Mouse (Mus musculus) testis, adult 2 months (tissue): ENCODE data around the gene Ift52. TPM values are rescaled to one million over a fixed set of nuclear protein-coding genes. Genes with fewer than 3 reads are reported as not detected.

Experiments
- H3K27ac ChIP-seq: fragments of 200-500 bp; 2 replicates; pipeline ENCODE4 v1.5.1; 2012; ENCODE audit warnings: low read depth, low read length; ENCODE audit not compliant: control insufficient read depth, insufficient read depth
- H3K27me3 ChIP-seq: fragments of 200-500 bp; 2 replicates; pipeline ENCODE4 v1.6.1; 2012; ENCODE audit warnings: mild to moderate bottlenecking, low read length, moderate library complexity; ENCODE audit not compliant: control insufficient read depth, insufficient read depth
- H3K36me3 ChIP-seq: fragments of 200-500 bp; 2 replicates; pipeline ENCODE4 v1.6.1; 2012; ENCODE audit warnings: mild to moderate bottlenecking, low read length; ENCODE audit not compliant: control insufficient read depth, insufficient read depth
- H3K4me1 ChIP-seq: fragments of 200-500 bp; 2 replicates; pipeline ENCODE4 v1.6.1; 2012; ENCODE audit warnings: low read length; ENCODE audit not compliant: control insufficient read depth, insufficient read depth
- H3K4me3 ChIP-seq: fragments of 200-500 bp; 2 replicates; pipeline ENCODE4 v1.5.1; 2012; ENCODE audit warnings: low read depth, mild to moderate bottlenecking, low read length, moderate library complexity, mixed read lengths; ENCODE audit not compliant: control insufficient read depth
- CTCF ChIP-seq: fragments of 200-500 bp; IDR thresholded peaks from 2 replicates; pipeline ENCODE4 v1.5.1; 2012; ENCODE audit warnings: low read depth, mild to moderate bottlenecking, inconsistent platforms, low read length, moderate library complexity; ENCODE audit not compliant: control insufficient read depth, insufficient read depth, insufficient replicate concordance
- POLR2A ChIP-seq: fragments of 200-500 bp; IDR thresholded peaks from 2 replicates; pipeline ENCODE4 v1.6.1; 2012; ENCODE audit warnings: low read depth, mild to moderate bottlenecking, inconsistent platforms, low read length, moderate library complexity; ENCODE audit not compliant: control insufficient read depth
- polyA plus RNA-seq: library from polyadenylated mRNA; depleted of rRNA; stranded (reverse); fragments of >200 nt; gene quantifications from 2 replicates; pipeline ENCODE4 v1.2.3, GENCODE M21; 2012; rRNA removed

The Ift52 gene
- 37.4 and 41.0 TPM in 2 replicates for polyA plus RNA-seq

DNA sequence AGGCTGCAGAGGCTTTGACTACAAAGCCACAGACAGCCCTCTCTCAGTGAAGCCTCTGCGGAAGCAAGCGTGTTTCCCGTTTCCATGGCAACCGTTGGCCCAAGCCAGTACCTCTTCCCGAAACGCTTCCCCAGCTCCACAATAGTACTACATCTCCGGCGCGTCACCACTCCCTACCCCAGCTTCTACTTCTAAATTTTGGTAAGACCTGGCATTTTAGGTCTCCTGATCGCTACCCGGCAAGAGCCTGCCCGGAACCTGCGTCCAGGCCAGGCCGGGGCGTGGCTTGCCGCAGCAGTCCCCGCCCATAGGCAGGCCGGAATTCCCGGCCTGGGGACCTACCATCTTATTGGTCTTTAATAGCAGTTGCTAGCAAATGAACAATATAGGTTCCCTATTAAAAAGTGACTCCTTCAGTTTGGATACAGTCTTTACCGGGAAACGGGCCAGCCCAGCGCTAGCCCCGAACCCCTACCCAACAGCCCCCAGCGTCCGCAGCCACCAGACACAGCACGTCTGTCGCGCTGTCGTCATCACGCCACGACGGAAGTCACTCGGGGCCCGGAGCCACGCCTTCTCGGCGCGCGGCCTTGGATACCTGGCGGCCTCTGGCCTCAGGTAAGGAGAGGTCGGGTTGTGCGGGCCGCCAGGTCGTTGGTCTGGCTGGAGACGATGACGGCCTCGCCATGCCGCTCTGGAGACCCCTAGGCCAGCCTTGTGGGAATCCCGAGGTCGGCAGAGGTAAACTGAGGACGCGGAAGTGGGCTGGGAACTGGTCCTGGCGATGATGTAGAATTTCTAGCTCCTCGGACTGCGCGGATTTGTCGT, at the start of gene Ift52:
Ift52 (plus strand) TSS at position 439 of the 828 bp plus-strand sequence.
- Histone ChIP-seq H3K27me3 (no peaks in the 10 kb centered on the region), H3K36me3 (no peaks in the 10 kb centered on the region), H3K4me1 (no peaks in the 10 kb centered on the region), H3K27ac (peak within 1 kb of the TSS; percentile 95), H3K4me3 (peak within 1 kb of the TSS; percentile 100)
- TF ChIP-seq CTCF (no peak), POLR2A (peak; percentile 95)

DNA sequence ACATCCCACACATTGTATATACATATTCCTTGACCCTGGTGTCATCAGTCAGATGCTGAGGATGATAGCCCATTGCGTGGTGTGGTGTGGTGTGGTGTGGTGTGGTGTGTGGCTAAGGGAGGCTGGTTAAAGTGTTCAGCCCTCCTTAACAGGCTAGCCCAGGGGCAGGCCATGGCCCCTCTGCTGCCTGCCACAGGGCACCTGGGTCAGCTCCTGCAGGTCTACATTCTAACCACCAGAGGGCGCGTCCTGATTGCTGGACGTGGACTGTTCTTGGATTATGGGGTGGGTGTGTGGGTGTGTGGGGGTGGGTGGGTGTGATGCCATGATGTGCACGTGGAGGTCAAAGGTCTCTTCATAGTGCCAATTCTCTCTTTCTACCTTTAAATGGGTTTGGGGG, 48.8 kb upstream of the Ift52 start:
- no peaks in the 10 kb centered on the region for H3K36me3 ChIP-seq
- H3K4me1 ChIP-seq: no peaks in the 10 kb centered on the region
- H3K27me3 ChIP-seq: no peaks in the 10 kb centered on the region
- peak; percentile 79; the same call in 1 of the 2 replicates for TF ChIP-seq CTCF
- TF ChIP-seq POLR2A: no peak
- H3K27ac ChIP-seq: no peak overlapping the region
- no peak overlapping the region for H3K4me3 ChIP-seq

DNA sequence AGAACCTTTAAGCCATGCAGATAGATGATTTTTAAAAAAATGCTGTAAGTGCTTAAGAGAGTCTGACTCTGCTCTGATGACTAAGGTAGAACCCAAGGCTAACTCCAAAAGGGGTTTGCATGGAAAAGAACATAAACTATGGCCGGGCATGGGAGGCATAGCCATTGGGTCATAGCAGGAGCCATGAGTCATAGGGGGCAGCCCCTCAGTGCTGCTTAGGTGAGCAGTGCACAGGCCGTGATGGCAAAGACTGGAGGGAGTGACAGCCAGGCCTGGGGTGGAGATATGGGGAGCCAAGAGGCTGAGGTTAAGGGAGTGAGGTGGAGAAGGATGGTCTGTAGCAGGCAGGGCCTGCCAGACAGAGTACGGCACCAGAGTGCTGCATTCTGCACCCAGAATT, 48.1 kb upstream of the Ift52 start:
- Histone ChIP-seq H3K4me1 (no peaks in the 10 kb centered on the region), H3K27ac (no peak overlapping the region)

DNA sequence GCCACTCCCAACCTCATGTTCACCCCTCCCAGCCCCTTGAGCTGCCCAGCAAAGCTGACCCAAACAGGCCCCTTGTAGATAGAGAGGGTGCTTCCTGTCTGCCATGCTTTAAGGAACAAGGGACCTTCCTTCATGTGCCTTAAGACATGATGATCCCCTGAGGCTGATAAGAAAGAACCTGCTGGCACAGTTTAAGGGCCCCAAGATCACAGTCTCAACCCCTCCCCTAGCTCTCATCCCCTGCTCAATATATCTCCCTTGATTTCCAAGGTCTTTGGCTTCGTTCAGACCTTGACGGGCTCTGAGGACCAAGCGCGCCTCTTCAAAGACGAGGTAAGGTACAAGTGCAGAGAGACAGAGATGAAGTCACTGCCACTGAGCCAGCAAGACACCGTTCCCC, 46.3 kb upstream of the Ift52 start:
- TF ChIP-seq POLR2A (no peak), CTCF (no peak)
- no peaks in the 10 kb centered on the region for H3K27me3 ChIP-seq

More for the DNA sequence above, 48.1 kb upstream of the Ift52 start:
- Histone ChIP-seq H3K27me3 (no peaks in the 10 kb centered on the region), H3K36me3 (no peaks in the 10 kb centered on the region), H3K4me3 (no peak overlapping the region)
- TF ChIP-seq POLR2A: no peak
- no peak for TF ChIP-seq CTCF

DNA sequence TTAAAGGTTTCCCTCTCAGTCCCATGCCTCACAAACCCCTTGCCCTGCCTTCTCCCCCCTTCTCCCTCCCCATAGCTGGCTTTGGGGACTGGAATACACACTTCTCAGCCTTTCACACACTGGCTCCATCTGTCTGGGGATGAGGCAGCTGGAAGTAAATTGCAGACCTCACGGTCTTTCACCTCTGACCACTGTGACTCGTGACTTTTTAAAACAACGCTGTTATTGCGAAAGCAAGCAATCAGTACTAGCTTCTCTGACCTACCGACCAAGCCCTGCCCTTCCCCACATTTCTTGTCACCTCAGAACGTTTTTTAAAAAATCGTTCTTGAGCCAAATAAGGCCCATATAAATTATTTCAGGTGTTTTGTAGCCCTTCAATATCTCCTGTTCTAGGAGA, 44.4 kb upstream of the Ift52 start:
- H3K27me3 ChIP-seq: no peaks in the 10 kb centered on the region
- TF ChIP-seq CTCF (no peak), POLR2A (no peak)

More for the DNA sequence above, 46.3 kb upstream of the Ift52 start:
- no peaks in the 10 kb centered on the region for H3K36me3 ChIP-seq
- no peak overlapping the region for H3K4me3 ChIP-seq
- H3K4me1 ChIP-seq: no peaks in the 10 kb centered on the region
- no peak overlapping the region for H3K27ac ChIP-seq

DNA sequence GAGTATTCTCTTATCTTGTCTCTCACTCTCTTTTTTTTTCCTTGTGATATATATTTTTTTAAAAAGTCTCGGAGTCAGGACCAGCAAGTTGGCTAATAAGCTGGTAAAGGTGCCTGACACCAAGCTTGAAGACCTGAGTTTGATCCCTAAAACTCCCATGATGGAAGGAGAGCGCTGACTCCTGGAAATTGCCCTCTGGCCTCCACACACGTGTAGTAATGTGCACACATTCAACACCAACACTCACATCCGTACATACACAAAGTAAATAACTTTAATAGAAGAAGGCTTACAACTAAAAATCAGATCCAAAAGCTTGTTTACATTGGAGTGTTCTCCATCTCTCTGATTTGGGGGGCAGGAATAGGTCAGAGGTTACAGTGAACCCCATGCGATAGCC, 43.9 kb upstream of the Ift52 start:
- H3K4me1 ChIP-seq: no peaks in the 10 kb centered on the region

More for the DNA sequence above, 44.4 kb upstream of the Ift52 start:
- no peaks in the 10 kb centered on the region for H3K4me1 ChIP-seq
- no peak overlapping the region for H3K4me3 ChIP-seq
- H3K36me3 ChIP-seq: no peaks in the 10 kb centered on the region
- H3K27ac ChIP-seq: no peak overlapping the region

DNA sequence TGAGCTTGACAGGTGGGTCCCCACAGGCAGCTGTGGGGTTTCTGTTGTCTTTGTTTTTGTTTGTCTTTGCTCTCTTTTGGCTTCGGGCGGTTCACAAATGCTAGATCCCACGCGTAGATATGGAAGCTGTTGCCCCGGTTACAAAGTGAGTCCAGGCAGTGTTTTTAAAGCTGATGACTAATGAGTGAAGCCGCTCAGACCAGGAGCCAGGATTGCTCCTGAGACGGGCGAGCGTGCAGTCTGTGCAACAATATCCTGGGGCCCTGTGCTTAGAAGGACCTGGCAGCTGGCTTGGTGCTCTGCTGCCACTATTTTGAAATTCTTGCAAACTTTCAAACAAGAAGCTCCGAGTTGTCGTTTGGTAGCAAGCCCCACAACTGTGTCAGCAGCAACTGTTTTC, 43.5 kb upstream of the Ift52 start:
- TF ChIP-seq POLR2A (no peak), CTCF (no peak)
- Histone ChIP-seq H3K4me1 (no peaks in the 10 kb centered on the region), H3K36me3 (no peaks in the 10 kb centered on the region), H3K27ac (no peak overlapping the region), H3K4me3 (no peak overlapping the region), H3K27me3 (no peaks in the 10 kb centered on the region)

More for the DNA sequence above, 43.9 kb upstream of the Ift52 start:
- TF ChIP-seq CTCF (no peak), POLR2A (no peak)
- H3K4me3 ChIP-seq: no peak overlapping the region
- no peaks in the 10 kb centered on the region for H3K27me3 ChIP-seq
- H3K36me3 ChIP-seq: no peaks in the 10 kb centered on the region
- no peak overlapping the region for H3K27ac ChIP-seq

DNA sequence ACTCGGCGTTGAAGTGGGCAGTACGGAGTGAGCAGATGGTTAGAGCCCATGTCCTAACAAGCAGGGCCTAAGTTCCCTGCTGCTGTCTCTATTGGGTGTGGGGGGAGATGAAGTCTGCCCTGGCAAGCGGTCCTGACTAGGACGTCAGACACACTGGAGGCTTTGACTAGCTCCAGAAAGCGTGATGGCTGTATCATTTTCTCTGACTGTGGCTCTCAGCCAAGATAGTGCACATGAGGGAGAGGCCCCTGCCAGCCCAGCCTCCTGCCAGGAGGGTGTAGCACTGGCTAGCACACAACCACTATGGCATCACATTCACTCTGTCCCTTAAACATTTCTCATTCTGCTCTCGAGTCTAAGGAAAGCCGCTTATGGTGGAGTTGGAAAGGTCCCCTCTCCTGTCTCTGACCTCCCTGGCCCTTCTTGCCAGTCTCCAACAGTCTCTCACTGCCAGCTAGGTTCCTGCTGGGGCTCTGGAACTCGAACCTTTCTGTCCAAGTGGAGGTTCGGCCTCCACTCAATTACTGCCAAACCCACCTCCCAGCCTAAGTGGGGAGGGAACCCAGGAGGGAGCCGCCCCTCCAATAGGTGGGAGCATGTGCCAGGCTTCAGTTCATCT, 41.9 kb upstream of the Ift52 start:
- H3K4me1 ChIP-seq: no peaks in the 10 kb centered on the region
- TF ChIP-seq POLR2A (no peak), CTCF (no peak)
- H3K27ac ChIP-seq: no peak overlapping the region
- no peaks in the 10 kb centered on the region for H3K36me3 ChIP-seq
- no peaks in the 10 kb centered on the region for H3K27me3 ChIP-seq
- H3K4me3 ChIP-seq: no peak overlapping the region
